Mouse (Mus musculus): Measurements from ENCODE around the gene Slc1a2. TPM values are rescaled to one million over a fixed set of nuclear protein-coding genes. Genes with fewer than 3 reads are reported as not detected.

Gene Slc1a2
- total and polyA plus RNA-seq, 3 experiments = 0.08 TPM; not detected in 2

- TF ChIP-seq MYB (IDR thresholded peaks at IDR 0.05; ENCODE audit: low read depth, low read length) (no peak), CHD2 (IDR thresholded peaks at IDR 0.05; ENCODE audit: low read length) (no peak), CHD1 (IDR thresholded peaks at IDR 0.05; ENCODE audit: low read depth, low read length) (no peak), HCFC1 (IDR thresholded peaks at IDR 0.05; ENCODE audit: low read depth, low read length) (no peak), TAL1 (IDR thresholded peaks at IDR 0.05; ENCODE audit: low read length) (no peak), SMC3 (IDR thresholded peaks at IDR 0.05; ENCODE audit: low read depth, low read length) (peak; percentile 95), ZC3H11A (IDR thresholded peaks at IDR 0.05; ENCODE audit: low read depth, low read length) (peak; percentile 94)
Measured at GRCm38 (mm10) chr2:102685371-102686107, 27.1 kb downstream of the Slc1a2 start (continued).

- H3K27ac ChIP-seq (ENCODE audit: control insufficient read depth, low read depth, low read length) = no peak overlapping the region
- DNase-seq (ENCODE audit: low read depth, low spot score) = no peak
- no peaks in the 10 kb centered on the region for H3K79me2 ChIP-seq (ENCODE audit: control insufficient read depth, insufficient read depth, low read length, poor library complexity)
- no peaks in the 10 kb centered on the region; a peak in 1 of 4 replicates for H3K4me1 ChIP-seq (ENCODE audit: control insufficient read depth in 1 of 2, insufficient read depth in 2 of 2, low read length in 2 of 2)
- H3K36me3 ChIP-seq (ENCODE audit: control insufficient read depth in 1 of 2, insufficient read depth in 2 of 2, low read length in 2 of 2) = no peaks in the 10 kb centered on the region
- H3K27me3 ChIP-seq (ENCODE audit: control insufficient read depth in 1 of 2, insufficient read depth in 2 of 2, low read length in 2 of 2) = peaks cover 3 to 6% of the 10 kb centered on the region in 2 experiments; a peak in 3 of 4 replicates
- TF ChIP-seq MYB (IDR thresholded peaks at IDR 0.05; ENCODE audit: low read depth, low read length) (no peak), RAD21 (IDR thresholded peaks at IDR 0.05; ENCODE audit: low read depth, low read length) (no peak), POLR2AphosphoS5 (IDR thresholded peaks at IDR 0.05; ENCODE audit: borderline replicate concordance, low read depth, low read length) (no peak), TAL1 (IDR thresholded peaks at IDR 0.05; ENCODE audit: low read length) (no peak), ZC3H11A (IDR thresholded peaks at IDR 0.05; ENCODE audit: low read depth, low read length) (no peak), MAZ (IDR thresholded peaks at IDR 0.05; ENCODE audit: low read depth, low read length) (no peak), E2F4 (IDR thresholded peaks at IDR 0.05; ENCODE audit: borderline replicate concordance, low read depth, low read length) (no peak), SMC3 (IDR thresholded peaks at IDR 0.05; ENCODE audit: low read depth, low read length) (no peak), MYC (IDR thresholded peaks at IDR 0.05; ENCODE audit: low read depth, low read length) (no peak)
- no peak overlapping the region for H3K9ac ChIP-seq (ENCODE audit: control insufficient read depth, low read depth, low read length, poor library complexity, severe bottlenecking)
- no peak overlapping the region for H3K4me3 ChIP-seq (ENCODE audit: control insufficient read depth in 1 of 2, insufficient read depth in 1 of 2, low read depth in 2 of 2, low read length in 2 of 2)
- no peaks in the 10 kb centered on the region for H3K9me3 ChIP-seq (replicated peaks; ENCODE audit: insufficient read depth, low read length)
Measured at GRCm38 (mm10) chr2:102686108-102686450, 27.6 kb downstream of the Slc1a2 start.

- Histone ChIP-seq H3K9ac (ENCODE audit: control insufficient read depth, low read depth, low read length, poor library complexity, severe bottlenecking) (no peak overlapping the region), H3K4me3 (ENCODE audit: control insufficient read depth in 1 of 2, insufficient read depth in 1 of 2, low read depth in 2 of 2, low read length in 2 of 2) (no peak overlapping the region), H3K27ac (ENCODE audit: control insufficient read depth, low read depth, low read length) (no peak overlapping the region), H3K9me3 (replicated peaks; ENCODE audit: insufficient read depth, low read length) (no peaks in the 10 kb centered on the region), H3K4me1 (ENCODE audit: control insufficient read depth in 1 of 2, insufficient read depth in 2 of 2, low read length in 2 of 2) (no peaks in the 10 kb centered on the region), H3K36me3 (ENCODE audit: control insufficient read depth in 1 of 2, insufficient read depth in 2 of 2, low read length in 2 of 2) (no peaks in the 10 kb centered on the region), H3K27me3 (ENCODE audit: control insufficient read depth in 1 of 2, insufficient read depth in 2 of 2, low read length in 2 of 2) (peaks cover 8 to 12% of the 10 kb centered on the region in 2 experiments), H3K79me2 (ENCODE audit: control insufficient read depth, insufficient read depth, low read length, poor library complexity) (no peaks in the 10 kb centered on the region)
- no peak for TF ChIP-seq SMC3 (IDR thresholded peaks at IDR 0.05; ENCODE audit: low read depth, low read length)
- TF ChIP-seq ETS1 (IDR thresholded peaks at IDR 0.05; ENCODE audit: low read depth, low read length) = no peak
- no peak for TF ChIP-seq MAX (IDR thresholded peaks at IDR 0.05; ENCODE audit: low read length)
- no peak for TF ChIP-seq JUND (IDR thresholded peaks at IDR 0.05; ENCODE audit: low read depth, low read length)
- no peak for TF ChIP-seq MXI1 (IDR thresholded peaks at IDR 0.05; ENCODE audit: low read depth, low read length)
- TF ChIP-seq MEF2A (IDR thresholded peaks at IDR 0.05; ENCODE audit: extremely low read depth, insufficient replicate concordance, low read depth, low read length, poor library complexity, severe bottlenecking) = no peak
- no peak for TF ChIP-seq GATA1 (IDR thresholded peaks at IDR 0.05; ENCODE audit: low read depth, low read length)
- TF ChIP-seq TAL1 (IDR thresholded peaks at IDR 0.05; ENCODE audit: low read length) = no peak
- no peak for TF ChIP-seq ZMIZ1 (IDR thresholded peaks at IDR 0.05; ENCODE audit: low read depth, low read length)
- no peak for TF ChIP-seq EP300 (IDR thresholded peaks at IDR 0.05; ENCODE audit: low read depth in 1 of 2, low read length in 2 of 2)
- TF ChIP-seq USF2 (IDR thresholded peaks at IDR 0.05; ENCODE audit: borderline replicate concordance in 1 of 2, insufficient read depth in 1 of 2, low read depth in 1 of 2, low read length in 2 of 2) = no peak
- no peak for TF ChIP-seq CHD2 (IDR thresholded peaks at IDR 0.05; ENCODE audit: low read length)
- no peak for TF ChIP-seq ZNF384 (IDR thresholded peaks at IDR 0.05; ENCODE audit: low read depth, low read length)
- no peak for TF ChIP-seq POLR2AphosphoS2 (IDR thresholded peaks at IDR 0.05; ENCODE audit: low read length)
- TF ChIP-seq CTCF (IDR thresholded peaks at IDR 0.05 in 2 of 3, conservative IDR thresholded peaks at IDR 0.05 in 1 of 3; ENCODE audit: control insufficient read depth in 1 of 3, insufficient read depth in 1 of 3, low read depth in 2 of 3, low read length in 3 of 3, poor library complexity in 1 of 3, severe bottlenecking in 1 of 3) = no peak
- TF ChIP-seq MAFK (IDR thresholded peaks at IDR 0.05; ENCODE audit: borderline replicate concordance, low read depth, low read length) = no peak
- TF ChIP-seq NRF1 (IDR thresholded peaks at IDR 0.05; ENCODE audit: insufficient read depth, low read depth, low read length, poor library complexity, severe bottlenecking) = no peak
- TF ChIP-seq ZKSCAN1 (IDR thresholded peaks at IDR 0.05; ENCODE audit: low read depth, low read length) = no peak
- no peak for TF ChIP-seq BHLHE40 (IDR thresholded peaks at IDR 0.05; ENCODE audit: borderline replicate concordance, low read depth, low read length)
- no peak for DNase-seq (ENCODE audit: low read depth, low spot score)
Measured at GRCm38 (mm10) chr2:102693556-102693955, 35.1 kb downstream of the Slc1a2 start.

Measured in MEL (cell line).